Mouse (Mus musculus) spleen, adult 12 weeks (tissue): ENCODE measurements around the gene Edil3.

Experiments
- DNase-seq: peaks from one replicate; pipeline ENCODE4 v3.0.0; 2022; ENCODE audit warnings: low spot score

Edil3 gene

DNA sequence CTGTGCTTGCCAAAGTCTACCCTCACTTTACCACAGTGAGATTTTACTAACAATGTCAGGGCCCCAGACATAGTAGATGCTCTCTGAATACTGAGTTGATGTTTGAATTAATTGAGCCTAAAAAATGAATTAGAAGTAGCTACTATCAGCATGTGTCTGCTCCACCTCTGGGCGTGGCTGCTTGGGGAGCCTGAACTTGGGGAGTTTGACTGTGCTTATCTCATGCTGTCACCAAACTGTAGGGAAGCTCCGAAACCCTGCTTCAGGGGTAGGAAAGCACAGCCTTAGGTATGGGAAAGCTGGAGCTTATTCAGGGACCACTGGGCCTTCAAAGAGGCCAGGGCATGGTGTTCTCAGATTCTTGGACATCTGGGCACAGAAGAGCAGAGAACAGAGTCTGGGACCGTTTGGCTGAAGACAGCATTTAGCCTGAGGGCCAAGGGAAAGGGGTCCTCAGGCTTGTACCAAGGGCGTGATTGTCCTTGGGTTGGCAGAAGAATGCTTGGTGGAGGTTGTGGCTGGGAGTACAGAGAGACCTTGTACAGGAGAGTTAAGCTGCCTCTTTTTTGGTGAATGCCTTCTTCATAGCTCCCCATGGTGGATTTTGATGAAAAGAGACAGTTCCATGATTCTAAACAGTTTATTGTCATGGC lies 432.8 kb downstream of the Edil3 start:
- DNase-seq, result no peak

DNA sequence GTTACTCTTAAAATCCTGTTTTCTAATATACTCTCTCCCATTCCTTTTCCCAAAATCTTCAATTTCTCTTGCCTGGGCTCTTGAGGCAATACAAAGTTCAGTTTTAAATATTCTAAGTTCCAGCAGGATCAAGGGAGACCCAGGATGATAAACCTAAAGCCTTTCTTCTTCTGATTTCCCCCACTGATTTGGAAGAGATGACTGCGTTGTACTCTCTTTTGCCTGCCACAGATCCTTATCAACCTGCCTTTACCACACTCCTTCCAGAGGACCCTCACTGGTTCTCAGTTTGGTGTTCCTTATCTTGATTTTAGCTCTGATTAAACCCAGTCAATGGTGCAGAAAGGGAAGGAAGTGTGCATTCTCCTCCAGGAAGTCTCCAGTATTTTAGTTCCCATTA lies 435.6 kb downstream of the Edil3 start:
- DNase-seq, result no peak

DNA sequence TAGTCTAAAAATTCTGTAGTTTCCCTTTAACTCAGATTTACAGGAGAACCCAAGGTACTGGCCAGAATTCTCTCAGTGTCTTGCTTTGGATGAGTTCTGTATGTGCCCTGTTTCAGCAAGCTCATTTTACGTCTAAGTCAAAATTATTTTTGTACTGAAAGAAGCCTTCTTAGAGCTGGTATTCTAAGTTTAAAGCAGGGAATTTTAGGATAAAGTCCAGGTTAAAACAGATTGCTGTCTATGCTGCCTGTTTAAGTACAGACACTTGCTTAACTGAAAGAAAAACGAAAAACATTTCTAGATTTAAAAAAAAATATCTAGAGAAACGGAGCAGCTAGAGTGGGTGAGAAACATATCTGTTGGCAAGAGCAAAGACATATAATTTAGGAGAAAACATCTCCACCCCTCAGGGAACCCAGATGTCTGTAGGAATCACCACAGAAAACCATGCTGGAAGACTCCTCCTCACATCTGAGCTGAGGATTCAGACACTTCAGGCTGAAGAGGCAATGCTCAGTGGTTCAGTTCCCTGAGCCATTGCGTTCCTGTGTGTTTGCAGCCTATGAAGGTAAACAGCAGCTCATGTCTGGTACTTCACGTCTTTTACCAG lies 465.5 kb downstream of the Edil3 start:
- DNase-seq, result no peak

DNA sequence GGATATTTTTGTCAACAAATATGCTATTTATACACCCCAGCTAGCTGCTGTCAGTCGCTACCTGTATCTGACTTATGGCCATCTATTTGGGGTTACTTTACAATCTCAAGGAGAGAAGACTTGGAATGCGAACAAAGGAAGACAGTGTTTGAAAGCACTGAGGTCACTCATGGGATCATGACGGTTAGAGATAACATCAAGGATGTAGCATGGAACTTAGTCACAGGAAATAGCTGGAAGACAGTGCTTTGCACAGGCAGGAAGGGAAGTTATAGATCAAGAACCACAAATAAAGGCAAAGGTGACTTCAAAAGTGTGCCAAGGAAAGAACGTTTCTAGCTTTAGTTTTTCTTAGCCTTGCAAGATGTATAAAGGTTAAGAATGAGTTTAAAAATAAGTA lies 466.9 kb downstream of the Edil3 start:
- DNase-seq, result no peak

DNA sequence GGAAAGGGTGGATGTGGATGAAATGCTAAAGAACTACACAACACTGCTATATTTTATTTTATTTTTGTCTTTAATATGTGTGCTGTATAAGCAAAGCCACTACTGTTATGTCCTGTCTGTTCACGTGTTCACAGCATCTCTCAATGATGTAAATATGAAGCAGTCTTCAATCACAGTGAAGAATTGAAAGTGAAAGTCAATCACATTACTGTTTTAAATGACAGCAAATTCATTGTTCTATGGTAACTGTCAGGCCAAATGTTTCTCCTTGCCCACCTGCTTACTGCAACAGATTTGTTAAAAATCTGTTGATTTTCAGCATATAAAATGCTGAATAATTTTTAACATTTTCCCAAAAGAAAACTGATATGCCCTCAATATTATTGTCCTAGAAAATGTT lies 499.9 kb downstream of the Edil3 start:
- DNase-seq, result no peak

DNA sequence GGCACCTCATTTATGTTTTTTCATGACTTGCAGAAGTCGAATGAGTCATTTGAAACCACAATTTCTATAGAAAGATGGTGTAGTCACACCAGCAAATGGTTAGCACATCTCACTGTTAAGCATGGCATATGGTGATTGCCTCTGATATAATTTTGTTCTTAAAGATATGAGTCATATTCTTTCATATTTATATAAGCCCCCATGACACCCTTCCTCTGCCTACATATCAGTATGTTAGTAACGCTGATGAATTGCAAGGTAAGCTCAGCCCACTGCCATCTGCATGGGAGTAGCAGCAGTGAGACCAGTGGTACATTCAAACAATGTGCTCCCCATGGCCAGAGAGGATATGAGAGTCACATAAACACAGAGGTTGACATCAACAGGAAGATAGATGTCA lies 503.0 kb downstream of the Edil3 start:
- no peak for DNase-seq

DNA sequence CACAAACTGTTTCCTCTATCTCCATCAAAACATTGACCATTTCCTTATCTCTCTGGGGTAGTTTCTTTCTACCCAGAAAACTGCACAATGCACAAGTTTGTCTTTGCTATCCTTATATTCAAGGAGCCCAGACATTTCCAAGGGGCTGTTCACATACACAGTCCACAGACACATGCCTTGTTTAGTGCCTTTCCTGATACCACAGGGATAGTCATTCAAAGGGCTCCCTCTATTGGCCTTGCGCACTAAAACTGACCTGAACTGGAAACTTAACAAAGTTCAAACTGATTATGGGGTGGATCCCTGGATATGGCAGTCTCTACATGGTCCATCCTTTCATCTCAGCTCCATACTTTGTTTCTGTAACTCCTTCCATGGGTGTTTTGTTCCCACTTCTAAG lies 513.2 kb downstream of the Edil3 start:
- no peak for DNase-seq

DNA sequence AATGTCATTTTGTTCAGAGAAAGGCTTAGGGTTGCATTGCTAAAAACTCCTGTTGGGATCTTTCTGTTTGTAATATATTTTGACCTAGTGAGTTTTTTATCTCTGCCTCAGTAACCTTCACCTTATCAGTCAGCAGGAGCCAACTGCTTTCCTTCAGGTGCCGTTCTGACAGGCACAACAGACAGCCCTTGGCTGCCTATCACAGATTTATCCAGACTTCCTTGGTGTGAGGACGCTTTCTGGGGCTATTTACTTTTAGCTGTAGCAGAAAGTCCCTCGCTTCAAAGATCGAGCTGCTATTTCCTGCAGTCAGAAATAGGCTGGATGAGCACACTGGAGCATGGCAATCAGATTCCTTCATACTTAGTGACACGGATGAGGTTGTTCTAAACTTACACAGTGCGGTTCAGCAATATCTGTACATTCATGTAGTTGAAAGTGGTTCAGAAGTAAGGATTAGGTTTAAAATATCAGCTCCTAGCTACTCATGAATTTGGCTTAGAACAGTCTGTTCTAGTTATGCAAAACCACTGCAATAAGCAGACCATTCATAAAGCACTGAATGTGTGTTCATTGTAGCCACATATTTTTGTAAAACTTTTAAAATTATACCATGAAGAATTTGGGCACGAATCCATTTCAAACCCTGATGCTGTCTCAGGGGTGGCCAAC lies 514.8 kb downstream of the Edil3 start:
- no peak for DNase-seq

DNA sequence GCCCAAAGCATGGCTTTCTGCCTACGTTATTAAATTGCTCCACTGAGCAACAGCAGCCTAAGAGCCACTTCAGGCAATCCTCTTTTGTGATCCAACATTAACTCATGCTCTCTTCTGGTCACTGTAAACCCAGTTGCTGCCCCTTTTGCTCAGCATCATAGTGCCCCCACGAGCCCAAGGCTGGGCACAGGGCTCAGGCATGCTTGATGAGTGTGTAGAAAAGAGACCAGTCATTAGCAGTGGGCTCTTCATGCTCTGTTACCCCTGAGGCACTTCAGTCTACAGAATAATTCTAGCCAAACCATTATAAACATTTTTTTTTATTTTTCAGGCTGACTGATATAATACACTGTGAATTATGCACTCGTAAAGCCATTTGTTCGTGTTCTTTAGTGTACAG lies 517.8 kb downstream of the Edil3 start:
- DNase-seq, result no peak

DNA sequence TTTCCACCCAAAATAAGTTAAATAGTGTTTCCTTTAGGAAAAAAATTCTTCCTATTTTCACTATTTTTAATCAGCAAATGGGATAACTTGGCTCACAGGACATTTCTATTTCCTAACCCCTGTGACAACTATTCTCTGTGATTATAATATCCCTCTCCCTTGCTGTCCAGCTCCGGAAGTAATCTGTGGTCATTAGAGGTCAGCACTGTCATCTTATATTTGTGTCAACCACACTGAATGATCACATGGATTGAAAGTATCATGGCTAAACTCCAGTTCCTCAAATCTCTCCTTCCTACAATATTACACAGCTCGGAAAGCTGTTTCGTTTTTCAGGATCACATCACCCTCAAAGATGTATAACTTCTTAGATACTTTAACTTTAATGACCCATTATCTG lies 518.5 kb downstream of the Edil3 start:
- DNase-seq, result no peak

DNA sequence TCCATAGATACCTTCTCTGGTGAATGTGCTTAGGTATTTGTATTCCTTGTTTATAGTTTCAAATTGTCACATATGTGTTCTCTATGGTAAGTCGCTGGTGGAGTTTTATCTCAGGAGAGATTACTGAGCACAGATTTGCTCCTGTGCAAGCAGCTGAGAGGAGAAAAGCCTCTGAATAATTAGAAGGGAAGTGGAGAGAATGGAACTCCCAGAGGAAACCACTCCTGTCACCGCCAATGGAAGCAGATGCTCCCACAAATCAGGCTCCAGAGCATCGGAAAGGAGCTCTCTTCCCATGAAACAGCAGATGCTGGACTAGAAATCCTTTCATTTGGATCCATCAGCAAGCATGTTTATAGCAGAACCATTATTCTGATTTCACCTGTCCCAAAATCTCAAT lies 534.0 kb downstream of the Edil3 start:
- DNase-seq, result no peak

DNA sequence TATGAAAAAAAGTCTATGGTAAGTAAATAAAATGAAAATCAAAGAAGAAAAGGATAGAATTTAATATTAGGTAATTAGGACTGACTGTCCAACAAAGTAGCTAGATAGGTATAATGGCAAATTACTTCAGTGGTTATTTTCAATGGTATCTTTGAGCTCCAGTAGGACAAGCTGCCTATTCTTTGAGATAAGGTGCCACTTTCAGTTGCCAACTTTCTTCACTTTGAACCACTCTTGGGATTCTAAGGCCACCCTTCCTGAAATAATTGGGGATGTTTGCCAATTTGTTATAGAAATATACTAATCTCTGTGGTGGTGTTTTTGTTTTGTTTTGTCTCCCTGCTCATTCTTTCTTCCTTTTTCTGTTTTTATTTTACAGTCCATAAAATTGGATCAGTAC lies 537.1 kb downstream of the Edil3 start:
- no peak for DNase-seq

DNA sequence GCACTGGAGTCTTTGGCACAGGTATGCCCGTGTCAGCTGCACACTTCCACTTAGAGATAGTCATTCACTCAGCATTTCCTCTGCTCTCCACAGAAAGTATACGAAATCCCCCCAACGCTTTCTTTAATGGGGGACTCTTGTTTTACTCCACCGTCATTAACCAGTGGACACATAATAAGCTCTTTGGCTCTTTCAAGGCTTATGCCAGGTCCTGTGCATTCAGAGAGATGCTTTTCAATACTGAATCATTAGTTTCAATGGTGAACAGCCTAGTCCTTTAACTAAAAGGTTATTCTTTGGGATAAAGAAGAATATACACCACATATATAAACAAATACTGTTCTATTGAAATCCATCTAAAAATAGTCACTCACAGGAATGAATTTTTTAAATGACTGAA lies 541.0 kb downstream of the Edil3 start:
- no peak for DNase-seq

DNA sequence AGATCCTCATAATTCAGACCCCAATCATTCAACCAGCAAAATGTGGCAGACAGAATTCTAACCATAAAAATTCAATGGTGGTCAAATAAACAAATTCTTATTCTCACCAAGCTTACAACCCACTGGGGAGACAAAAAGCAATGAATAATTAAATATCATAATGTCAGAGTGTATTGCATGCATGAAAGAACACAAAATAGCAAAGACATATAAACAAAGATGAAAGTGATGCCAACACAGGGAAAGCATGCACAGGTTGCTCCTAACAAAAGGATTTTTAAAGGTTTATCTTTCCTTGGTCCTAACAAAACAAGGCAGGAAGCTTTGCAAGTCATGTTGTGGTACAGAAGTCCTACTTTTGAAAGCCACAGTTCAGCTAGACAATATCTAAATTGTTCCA lies 550.0 kb downstream of the Edil3 start:
- no peak for DNase-seq

DNA sequence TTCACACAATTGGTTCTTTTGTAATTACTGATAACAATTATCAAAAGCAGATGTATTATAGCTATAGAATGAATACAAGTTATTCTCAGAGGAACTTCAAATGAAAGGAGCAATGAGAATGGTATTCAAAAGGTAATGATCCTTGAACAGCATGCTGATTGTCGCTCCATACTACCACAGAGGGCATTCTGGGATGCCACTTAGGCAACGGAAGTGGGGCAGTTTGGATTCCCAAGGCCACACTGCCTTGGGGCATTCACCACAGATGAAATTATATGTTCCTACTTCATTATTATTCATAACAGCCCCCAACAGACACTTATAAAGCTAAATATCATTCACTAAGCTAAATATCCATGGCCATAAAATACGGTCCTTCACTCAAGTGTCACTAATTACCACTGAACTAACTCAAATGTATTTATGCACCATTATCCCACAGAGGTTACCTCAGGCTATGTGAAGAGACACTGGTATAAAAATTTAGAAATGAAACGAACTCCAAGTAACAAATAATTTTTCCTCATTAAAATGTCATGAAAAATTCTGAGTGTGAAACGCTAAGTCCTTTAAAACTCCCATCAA lies 550.5 kb downstream of the Edil3 start:
- no peak for DNase-seq
